Comparison of ENCODE assay signal across 9 mouse cellular contexts in the genomic region with DNA sequence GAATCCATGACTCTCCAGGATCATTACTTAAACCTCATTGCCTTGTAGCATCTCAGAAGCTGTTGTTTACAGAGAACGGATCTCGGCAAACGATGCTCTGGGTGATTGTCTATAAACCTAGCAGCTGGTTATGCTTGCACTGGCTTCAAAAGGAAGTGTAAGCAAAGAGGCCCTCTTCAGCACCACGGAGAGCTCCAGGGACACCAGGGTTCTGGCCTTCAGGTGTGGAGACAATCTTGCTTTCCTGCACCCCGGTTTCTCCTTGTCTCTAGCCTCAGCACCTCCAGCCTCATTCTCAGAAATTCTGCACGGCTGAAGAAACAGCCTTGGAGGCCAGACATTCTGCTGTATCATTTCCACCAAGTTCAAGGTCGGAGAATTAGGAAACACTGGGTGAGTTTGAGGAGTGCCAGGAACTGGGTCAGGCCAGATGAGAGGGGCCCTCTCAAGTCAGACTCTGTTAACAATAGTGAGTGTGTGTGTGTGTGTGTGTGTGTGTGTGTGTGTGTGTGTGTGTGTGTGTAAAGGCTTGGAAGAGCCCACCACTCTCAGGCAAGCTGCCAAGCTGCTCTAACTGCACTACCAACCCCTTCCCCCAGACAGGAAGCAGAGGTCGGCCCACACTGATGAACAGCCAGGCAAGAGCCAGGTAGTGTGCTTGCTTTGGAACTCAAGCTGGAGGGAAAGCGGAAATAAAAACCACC.
A peak's percentile ranks its signal among the peaks of the same experiment; 100 is the strongest.
DNase-seq lines count a peak whose midpoint lies in the region; ATAC-seq and TF ChIP-seq lines count a peak whose summit lies in the region.
"Had no signal": no experiment of that assay in that cellular context is flagged by ENCODE, and none has a peak within 500 bp of the region (broad histone marks: within the 10 kb centered on the region; RNA-seq: fewer than 3 reads in every experiment).

No protein-coding gene starts in this region.

- no peaks in the 10 kb centered on the region for H3K4me1 ChIP-seq in liver, postnatal 0 days (ENCODE audit: insufficient read depth)

- 45% methylated on average over 9 of the region's 9 CpGs for WGBS in liver, postnatal 0 days (ENCODE audit: insufficient replicate concordance)

- ATAC-seq in liver, postnatal 0 days = no peak

- H3K27ac ChIP-seq in liver, postnatal 0 days (ENCODE audit: low read depth) = no peak overlapping the region
- H3K27ac ChIP-seq: heart, adult 2 months had no signal

- no peak overlapping the region for H3K4me2 ChIP-seq in liver, postnatal 0 days (ENCODE audit: low read depth, low read length)

- no peak for TF ChIP-seq CTCF in liver, postnatal 0 days (IDR thresholded peaks at IDR 0.05; ENCODE audit: low read depth)
- TF ChIP-seq CTCF in brain, embryonic 14.5 days (IDR thresholded peaks at IDR 0.05; ENCODE audit: borderline replicate concordance, extremely low read depth, insufficient read depth, insufficient read length) = no peak

- no peak overlapping the region for H3K4me3 ChIP-seq in liver, postnatal 0 days (ENCODE audit: low read depth, low read length)
- H3K4me3 ChIP-seq: heart, adult 2 months had no signal

- H3K9me3 ChIP-seq in liver, postnatal 0 days (ENCODE audit: low read length) = no peaks in the 10 kb centered on the region

- peak; percentile 58 for DNase-seq in liver
- DNase-seq in liver, postnatal 0 days = no peak
- DNase-seq in brain, embryonic 14.5 days (ENCODE audit: low read depth) = peak; percentile 82
- peak; percentile 83 for DNase-seq in kidney, postnatal 10 days
- DNase-seq in retina, embryonic 14.5 days (ENCODE audit: low spot score) = peak; percentile 69
- no peak for DNase-seq in right cerebral cortex, postnatal 4 days
- DNase-seq in layer of hippocampus, adult 9-11 months = no peak
- no peak for DNase-seq in left cerebral cortex, adult 8-10 months (ENCODE audit: low spot score in 2 of 2)

- TF ChIP-seq POLR2A in brain, embryonic 14.5 days (IDR thresholded peaks at IDR 0.05; ENCODE audit: borderline replicate concordance, extremely low read depth, insufficient read depth, insufficient read length, poor library complexity, severe bottlenecking) = no peak

- H3K9ac ChIP-seq in liver, postnatal 0 days (replicated peaks) = no peak overlapping the region

- no peaks in the 10 kb centered on the region for H3K27me3 ChIP-seq in liver, postnatal 0 days (ENCODE audit: insufficient read depth, low read length)

- H3K36me3 ChIP-seq in liver, postnatal 0 days (replicated peaks; ENCODE audit: insufficient read depth, low read length) = no peaks in the 10 kb centered on the region

- no peak for TF ChIP-seq EP300 in liver, postnatal 0 days (IDR thresholded peaks at IDR 0.05; ENCODE audit: low read depth)

Comparison
In these comparisons a context has a peak if more than half of its experiments do, and no peak if none do; other contexts are left out.
1. DNase-seq: peak in liver (single experiment), brain, embryonic 14.5 days (single experiment), kidney, postnatal 10 days (single experiment) and retina, embryonic 14.5 days (single experiment); none in liver, postnatal 0 days (single experiment), right cerebral cortex, postnatal 4 days (single experiment), layer of hippocampus, adult 9-11 months (single experiment) and left cerebral cortex, adult 8-10 months (0 of 2).